Mouse (Mus musculus) erythroid progenitor cell, adult 5-6 weeks (primary cell): ENCODE measurements around the gene Perp. TPM values are rescaled to one million over a fixed set of nuclear protein-coding genes. Genes with fewer than 3 reads are reported as not detected.

Experiments used
- ATAC-seq: replicated peaks from 2 replicates; pipeline ENCODE4 v1.8.0; 2016; ENCODE audit warnings: moderate number of reproducible peaks, mild to moderate bottlenecking, moderate TSS enrichment, inconsistent platforms; ENCODE audit not compliant: poor library complexity, low FRiP score, severe bottlenecking
- total RNA-seq, 2 experiments: library from RNA; stranded (forward) in 1 of 2; stranded (reverse) in 1 of 2; fragments of 150-400 nt in 1 of 2; fragments of 186-747, 209-891 nt in 1 of 2; gene quantifications; 2 replicates each; pipeline versions ENCODE4 v1.2.3 to v1.2.4; 2015 to 2017; ENCODE audit warnings: low replicate concordance in 2 of 2

Gene Perp
- total RNA-seq, 2 experiments from 2014 or later: not detected

GRCm38 (mm10) chr10:18860831-18861230 is 16.0 kb downstream of the Perp start:
- no peak for ATAC-seq

GRCm38 (mm10) chr10:18861418-18861817 is 16.6 kb downstream of the Perp start:
- ATAC-seq: no peak

- no peak for ATAC-seq
These were observed 18.5 kb downstream of the Perp start for GRCm38 (mm10) chr10:18863332-18863731.

- ATAC-seq: no peak
These were observed 19.9 kb downstream of the Perp start for GRCm38 (mm10) chr10:18864753-18865152.

- ATAC-seq: no peak
These were observed 26.2 kb downstream of the Perp start for GRCm38 (mm10) chr10:18870990-18871389.

GRCm38 (mm10) chr10:18876211-18876610 is 31.4 kb downstream of the Perp start:
- ATAC-seq: no peak

- no peak for ATAC-seq
These were observed 33.3 kb downstream of the Perp start for GRCm38 (mm10) chr10:18878111-18878510.

- no peak for ATAC-seq
These were observed 34.3 kb downstream of the Perp start for GRCm38 (mm10) chr10:18879160-18879559.

GRCm38 (mm10) chr10:18879690-18880089 is 34.9 kb downstream of the Perp start:
- no peak for ATAC-seq

GRCm38 (mm10) chr10:18882190-18882589 is 37.4 kb downstream of the Perp start:
- ATAC-seq: no peak

- no peak for ATAC-seq
These were observed 42.3 kb downstream of the Perp start for GRCm38 (mm10) chr10:18886918-18887625.

GRCm38 (mm10) chr10:18888751-18889150 is 43.9 kb downstream of the Perp start:
- ATAC-seq: no peak

GRCm38 (mm10) chr10:18889255-18889654 is 44.4 kb downstream of the Perp start:
- ATAC-seq: no peak

- ATAC-seq: no peak
These were observed 46.3 kb downstream of the Perp start for GRCm38 (mm10) chr10:18891110-18891509.

- ATAC-seq: no peak
These were observed 47.3 kb downstream of the Perp start for GRCm38 (mm10) chr10:18892102-18892501.

- no peak for ATAC-seq
These were observed 49.7 kb downstream of the Perp start for GRCm38 (mm10) chr10:18894259-18895166.

- ATAC-seq: 0 out of 2 replicates have a peak, but pooled peaks have one; percentile 52
These were observed 59.3 kb downstream of the Perp start for GRCm38 (mm10) chr10:18904108-18904507.
